Mouse (Mus musculus) stomach, postnatal 0 days (tissue): ENCODE measurements around the gene Agtr2. TPM values are rescaled to one million over a fixed set of nuclear protein-coding genes. Genes with fewer than 3 reads are reported as not detected.
"Not testable (repeated sequence)": the region's sequence is repeated elsewhere in the genome, so short reads cannot be mapped to it uniquely, and the experiment has no call there.

Source experiments
- ATAC-seq: fragments of 200-750 bp; cut with Nextera tagmentation; 2 replicates; pipeline ENCODE4 v1.8.0; 2017; ENCODE audit not compliant: low FRiP score, low TSS enrichment
- DNase-seq: peaks from one replicate; pipeline ENCODE4 v3.0.0-alpha.2; 2016; ENCODE audit warnings: low spot score
- H3K27ac ChIP-seq: fragments of 300-500 bp; sonication (generic); replicated peaks from 2 replicates; pipeline ENCODE4 v1.5.1; 2014; ENCODE audit warnings: mild to moderate bottlenecking, control low read depth
- H3K27me3 ChIP-seq: fragments of 300-500 bp; sonication (generic); 2 replicates; pipeline ENCODE4 v1.6.1; 2014; ENCODE audit warnings: low read length; ENCODE audit not compliant: control insufficient read depth, insufficient read depth
- H3K36me3 ChIP-seq: fragments of 300-500 bp; sonication (generic); 2 replicates; pipeline ENCODE4 v1.6.1; 2014; ENCODE audit warnings: low read length, mixed read lengths; ENCODE audit not compliant: control insufficient read depth, insufficient read depth
- H3K4me1 ChIP-seq: fragments of 300-500 bp; sonication (generic); replicated peaks from 2 replicates; pipeline ENCODE4 v1.6.1; 2014; ENCODE audit warnings: antibody characterized with exemption; ENCODE audit not compliant: control insufficient read depth, insufficient read depth
- H3K4me2 ChIP-seq: fragments of 300-500 bp; sonication (generic); replicated peaks from 2 replicates; pipeline ENCODE4 v1.6.1; 2014; ENCODE audit warnings: low read depth, mild to moderate bottlenecking, control low read depth, moderate library complexity
- H3K4me3 ChIP-seq: fragments of 300-500 bp; sonication (generic); 2 replicates; pipeline ENCODE4 v1.5.1; 2014; ENCODE audit warnings: low read depth, low read length, control low read depth
- H3K9ac ChIP-seq: fragments of 300-500 bp; sonication (generic); 2 replicates; pipeline ENCODE4 v1.6.1; 2014; ENCODE audit warnings: mild to moderate bottlenecking, low read length, control low read depth, mixed read lengths
- H3K9me3 ChIP-seq: fragments of 300-500 bp; sonication (generic); 2 replicates; pipeline ENCODE4 v1.6.1; 2016; ENCODE audit warnings: low read length; ENCODE audit not compliant: control insufficient read depth
- CTCF ChIP-seq: IDR thresholded peaks from 2 replicates; pipeline ENCODE4 v1.5.1; 2016; ENCODE audit warnings: antibody characterized with exemption, low read depth, mild to moderate bottlenecking, moderate library complexity
- EP300 ChIP-seq: optimal IDR thresholded peaks from 2 replicates; pipeline ENCODE3; 2016; ENCODE audit warnings: antibody characterized with exemption
- WGBS: fragments of 180-500 bp; shearing (Covaris S2); extraction: QIAGEN DNeasy Blood & Tissue Kit; methylation state at CpG from one replicate; pipeline ENCODE4 v1.1.7; 2014; 5-methylcytosine and 5-hydroxymethylcytosine counted together
- polyA plus RNA-seq: library from polyadenylated mRNA; unstranded; fragments of >200 nt; fragmentation: Nextera tagmentation; extraction: Ambion mirVana; gene quantifications from 2 replicates; pipeline ENCODE4 v1.2.1, GENCODE M21; 2015

Gene Agtr2
- polyA plus RNA-seq: 30.1 and 30.9 TPM in 2 replicates

DNA sequence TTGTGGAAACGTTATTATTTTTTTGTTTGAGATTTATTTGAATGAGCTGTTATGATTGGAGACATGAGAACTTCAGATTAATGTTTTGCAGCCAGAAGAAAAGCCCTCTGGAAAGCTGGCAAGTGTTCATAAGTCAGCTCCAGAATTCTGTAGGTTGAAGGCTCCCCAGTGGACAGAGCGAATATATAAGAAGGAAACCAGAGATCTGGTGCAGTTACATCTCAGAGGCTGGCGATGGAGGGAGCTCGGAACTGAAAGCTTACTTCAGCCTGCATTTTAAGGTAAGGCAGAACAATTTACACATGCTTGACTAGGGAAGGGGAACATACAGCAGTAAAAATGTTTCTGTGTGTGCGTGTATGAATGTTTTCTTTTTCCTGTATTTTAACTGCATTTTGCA is at the start of gene Agtr2:
Gene Agtr2, plus strand, starts transcription at position 131 of the 400 bp plus-strand sequence.
- no peaks in the 10 kb centered on the region for H3K4me1 ChIP-seq
- no peaks in the 10 kb centered on the region for H3K27me3 ChIP-seq
- H3K9ac ChIP-seq: no peak within 1 kb of the TSS
- 52% methylated on average over 5 of the region's 5 CpGs for WGBS
- DNase-seq: no peak
- H3K36me3 ChIP-seq: no peaks in the 10 kb centered on the region
- TF ChIP-seq EP300 (no peak), CTCF (no peak)
- no peaks in the 10 kb centered on the region for H3K9me3 ChIP-seq
- no peak within 1 kb of the TSS for H3K4me2 ChIP-seq
- H3K4me3 ChIP-seq: peak within 1 kb of the TSS; percentile 12
- no peak for ATAC-seq
- no peak within 1 kb of the TSS for H3K27ac ChIP-seq

DNA sequence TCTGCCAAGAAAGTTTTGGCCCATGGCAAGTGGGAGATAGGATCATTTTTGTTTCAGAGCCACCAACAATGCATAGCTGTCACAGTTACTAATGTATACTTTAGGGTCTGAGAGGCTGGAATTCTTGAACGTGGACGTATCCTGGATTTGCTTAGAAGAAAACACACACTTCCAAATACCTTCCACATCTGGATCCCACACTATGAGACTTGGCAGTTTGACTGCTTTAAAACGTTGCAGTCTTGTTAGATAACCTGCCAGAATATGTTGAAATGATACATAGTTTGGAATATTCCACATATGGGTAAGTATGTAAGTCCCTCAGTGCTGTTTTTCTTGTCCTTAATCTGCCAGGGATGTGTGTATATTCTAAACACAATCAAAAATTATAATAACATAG is 31.8 kb upstream of the Agtr2 start:
- H3K27me3 ChIP-seq: no peaks in the 10 kb centered on the region
- TF ChIP-seq EP300 (no peak), CTCF (no peak)

DNA sequence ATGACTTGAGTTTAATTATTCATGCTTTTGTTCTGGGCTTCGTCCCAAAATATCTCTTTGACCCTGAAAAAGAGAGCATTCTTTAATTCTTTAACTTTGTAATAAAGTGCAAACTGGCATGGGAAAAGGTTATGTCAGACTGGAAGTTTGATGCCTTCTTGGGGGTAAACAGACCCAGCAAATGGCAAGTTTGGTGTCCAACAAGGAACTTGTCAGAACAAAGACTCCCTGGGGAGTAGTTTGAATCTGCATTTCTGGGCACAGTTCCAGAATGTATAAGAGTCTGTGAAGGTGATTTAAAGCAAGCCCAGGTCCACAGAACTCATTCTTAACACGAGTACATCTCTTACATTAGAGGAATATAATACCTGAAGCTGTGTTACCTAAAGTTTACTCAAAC is 3.8 kb downstream of the Agtr2 start:
- Histone ChIP-seq H3K36me3 (no peaks in the 10 kb centered on the region), H3K4me2 (no peak overlapping the region), H3K4me3 (no peak overlapping the region), H3K27me3 (no peaks in the 10 kb centered on the region), H3K27ac (no peak overlapping the region), H3K4me1 (no peaks in the 10 kb centered on the region), H3K9ac (no peak overlapping the region), H3K9me3 (no peaks in the 10 kb centered on the region)
- ATAC-seq (no peak), DNase-seq (no peak)
- TF ChIP-seq CTCF: no peak
- no peak for TF ChIP-seq EP300
- WGBS: 35% methylated on average over 2 of the region's 2 CpGs

More for the DNA sequence above, 31.8 kb upstream of the Agtr2 start:
- no peaks in the 10 kb centered on the region for H3K4me1 ChIP-seq
- DNase-seq (no peak), ATAC-seq (no peak)
- no peak overlapping the region for H3K9ac ChIP-seq
- no peak overlapping the region for H3K4me2 ChIP-seq
- H3K27ac ChIP-seq: no peak overlapping the region
- 22% methylated on average over 3 of the region's 3 CpGs for WGBS
- no peaks in the 10 kb centered on the region for H3K36me3 ChIP-seq
- H3K9me3 ChIP-seq: no peaks in the 10 kb centered on the region
- no peak overlapping the region for H3K4me3 ChIP-seq

DNA sequence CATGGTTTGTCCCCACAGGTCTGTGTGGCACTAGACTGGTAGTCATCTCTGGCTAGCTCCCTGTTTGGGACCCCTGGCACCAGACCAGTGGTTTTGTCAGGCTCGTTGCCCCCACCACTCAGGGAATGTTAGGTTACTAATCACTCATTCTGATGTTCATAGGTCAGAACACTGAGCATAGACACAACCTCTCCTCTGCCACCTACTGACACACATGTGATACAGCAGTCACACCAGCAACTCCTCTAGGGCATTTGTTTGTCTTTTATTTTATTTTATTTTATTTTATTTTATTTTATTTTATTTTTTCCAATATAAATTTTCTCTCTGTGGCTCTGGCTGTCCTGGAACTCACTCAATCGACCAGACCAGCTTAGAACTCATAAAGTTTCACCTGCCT is 15.9 kb downstream of the Agtr2 start:
- Histone ChIP-seq H3K4me1 (no peaks in the 10 kb centered on the region), H3K9ac (no peak overlapping the region), H3K4me2 (no peak overlapping the region), H3K9me3 (no peaks in the 10 kb centered on the region), H3K4me3 (no peak overlapping the region), H3K27ac (no peak overlapping the region), H3K27me3 (no peaks in the 10 kb centered on the region), H3K36me3 (no peaks in the 10 kb centered on the region)
- TF ChIP-seq EP300 (no peak), CTCF (peak; percentile 46; the same call in 1 of the 2 replicates)
- WGBS: 37% methylated on average over 2 of the region's 2 CpGs
- DNase-seq (no peak), ATAC-seq (no peak)

DNA sequence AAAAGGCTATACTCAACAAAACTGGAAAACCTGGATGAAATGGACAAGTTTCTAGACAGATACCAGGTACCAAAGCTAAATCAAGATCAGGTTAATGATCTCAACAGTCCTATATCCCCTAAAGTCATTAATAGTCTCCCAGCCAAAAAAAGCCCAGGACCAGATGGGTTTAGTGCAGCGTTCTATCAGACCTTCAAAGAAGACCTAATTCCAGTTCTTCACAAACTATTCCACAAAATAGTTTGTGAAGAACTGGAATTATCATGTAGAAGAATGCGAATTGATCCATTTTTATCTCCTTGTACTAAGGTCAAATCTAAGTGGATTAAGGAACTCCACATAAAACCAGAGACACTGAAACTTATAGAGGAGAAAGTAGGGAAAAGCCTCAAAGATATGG is 23.0 kb downstream of the Agtr2 start:
- not testable (repeated sequence) for H3K4me2 ChIP-seq, H3K4me1 ChIP-seq, H3K9me3 ChIP-seq, H3K27ac ChIP-seq, H3K27me3 ChIP-seq, H3K36me3 ChIP-seq, ATAC-seq, DNase-seq, H3K4me3 ChIP-seq, H3K9ac ChIP-seq
- 85% methylated on average over 2 of the region's 2 CpGs for WGBS

DNA sequence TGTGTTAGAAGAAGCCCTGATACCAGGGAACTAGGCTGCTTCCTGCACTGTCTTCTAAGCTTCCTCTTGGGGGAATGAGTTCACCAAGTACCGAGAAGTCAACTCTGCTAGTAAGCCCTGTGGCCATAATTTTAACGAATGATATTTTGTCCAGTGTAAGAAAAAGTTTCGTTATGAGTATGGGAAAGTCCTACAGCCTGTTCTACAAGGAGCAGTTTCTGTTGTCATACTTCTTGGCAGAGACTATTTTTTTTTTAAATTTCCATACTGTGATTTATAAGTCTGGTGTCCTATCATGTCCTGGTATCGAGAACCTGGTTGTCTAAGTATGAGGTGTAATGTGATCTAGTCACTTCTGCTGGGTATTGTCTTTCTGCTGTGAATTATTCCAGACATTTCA is 38.2 kb downstream of the Agtr2 start:
- H3K4me3 ChIP-seq: no peak overlapping the region
- no peaks in the 10 kb centered on the region for H3K36me3 ChIP-seq
- no peak overlapping the region for H3K9ac ChIP-seq
- H3K4me1 ChIP-seq: no peaks in the 10 kb centered on the region
- TF ChIP-seq EP300 (no peak), CTCF (no peak)
- 66% methylated on average over 4 of the region's 4 CpGs for WGBS
- H3K9me3 ChIP-seq: no peaks in the 10 kb centered on the region
- DNase-seq: no peak
- H3K27ac ChIP-seq: no peak overlapping the region
- no peaks in the 10 kb centered on the region for H3K27me3 ChIP-seq
- ATAC-seq: no peak
- H3K4me2 ChIP-seq: no peak overlapping the region

Other genes starting within 250 kb of the Agtr2 start
- 1.8 and 4.5 TPM in 2 replicates for gene Slc6a14, start 230.4 kb downstream of the Agtr2 start, polyA plus RNA-seq